Mouse (Mus musculus) liver, embryonic 11.5 days (tissue): Measurements from ENCODE around the gene Pccb. TPM values are rescaled to one million over a fixed set of nuclear protein-coding genes. Genes with fewer than 3 reads are reported as not detected.
A peak's percentile ranks its signal among the peaks of the same experiment; 100 is the strongest.

ENCODE experiments used
- ATAC-seq: fragments of 200-750 bp; cut with Nextera tagmentation; replicated peaks from 2 replicates; pipeline ENCODE4 v1.8.0; 2017; ENCODE audit warnings: moderate number of reproducible peaks, mild to moderate bottlenecking, moderate TSS enrichment, moderate library complexity; ENCODE audit not compliant: low FRiP score
- DNase-seq: peaks from one replicate; pipeline ENCODE4 v3.0.0-alpha.2; 2017; ENCODE audit warnings: low spot score
- H3K27ac ChIP-seq: fragments of 300-500 bp; sonication (generic); 2 replicates; pipeline ENCODE4 v1.5.1; 2014; ENCODE audit warnings: mild to moderate bottlenecking, low read depth, low read length, control low read depth
- H3K27me3 ChIP-seq: fragments of 300-500 bp; sonication (generic); replicated peaks from 2 replicates; pipeline ENCODE4 v1.6.1; 2014; ENCODE audit warnings: low read length, mixed read lengths; ENCODE audit not compliant: control insufficient read depth, insufficient read depth
- H3K36me3 ChIP-seq: fragments of 300-500 bp; sonication (generic); 2 replicates; pipeline ENCODE4 v1.6.1; 2014; ENCODE audit warnings: mild to moderate bottlenecking, low read length, moderate library complexity, mixed read lengths; ENCODE audit not compliant: control insufficient read depth, insufficient read depth
- H3K4me1 ChIP-seq: fragments of 300-500 bp; sonication (generic); replicated peaks from 2 replicates; pipeline ENCODE4 v1.6.1; 2014; ENCODE audit warnings: low read length, mixed read lengths; ENCODE audit not compliant: control insufficient read depth, insufficient read depth
- H3K4me2 ChIP-seq: fragments of 300-500 bp; sonication (generic); 2 replicates; pipeline ENCODE4 v1.6.1; 2014; ENCODE audit warnings: mild to moderate bottlenecking, control low read depth, moderate library complexity
- H3K4me3 ChIP-seq: fragments of 300-500 bp; sonication (generic); 2 replicates; pipeline ENCODE4 v1.5.1; 2014; ENCODE audit warnings: low read depth, low read length, control low read depth
- H3K9ac ChIP-seq: fragments of 300-500 bp; sonication (generic); 2 replicates; pipeline ENCODE4 v1.6.1; 2014; ENCODE audit warnings: low read depth, low read length, control low read depth
- H3K9me3 ChIP-seq: fragments of 300-500 bp; sonication (generic); 2 replicates; pipeline ENCODE4 v1.6.1; 2016; ENCODE audit warnings: low read length, inconsistent platforms, mixed read lengths; ENCODE audit not compliant: control insufficient read depth
- WGBS: fragments of 180-500 bp; shearing (Covaris S2); extraction: QIAGEN DNeasy Blood & Tissue Kit; methylation state at CpG from one replicate; pipeline ENCODE4 v1.1.7; 2014; 5-methylcytosine and 5-hydroxymethylcytosine counted together
- polyA plus RNA-seq: library from polyadenylated mRNA; unstranded; fragments of >200 nt; fragmentation: Nextera tagmentation; extraction: Ambion mirVana; gene quantifications from 2 replicates; pipeline ENCODE4 v1.2.1, GENCODE M21; 2014

Gene Pccb
- polyA plus RNA-seq = 8.7 and 10.2 TPM in 2 replicates

DNA sequence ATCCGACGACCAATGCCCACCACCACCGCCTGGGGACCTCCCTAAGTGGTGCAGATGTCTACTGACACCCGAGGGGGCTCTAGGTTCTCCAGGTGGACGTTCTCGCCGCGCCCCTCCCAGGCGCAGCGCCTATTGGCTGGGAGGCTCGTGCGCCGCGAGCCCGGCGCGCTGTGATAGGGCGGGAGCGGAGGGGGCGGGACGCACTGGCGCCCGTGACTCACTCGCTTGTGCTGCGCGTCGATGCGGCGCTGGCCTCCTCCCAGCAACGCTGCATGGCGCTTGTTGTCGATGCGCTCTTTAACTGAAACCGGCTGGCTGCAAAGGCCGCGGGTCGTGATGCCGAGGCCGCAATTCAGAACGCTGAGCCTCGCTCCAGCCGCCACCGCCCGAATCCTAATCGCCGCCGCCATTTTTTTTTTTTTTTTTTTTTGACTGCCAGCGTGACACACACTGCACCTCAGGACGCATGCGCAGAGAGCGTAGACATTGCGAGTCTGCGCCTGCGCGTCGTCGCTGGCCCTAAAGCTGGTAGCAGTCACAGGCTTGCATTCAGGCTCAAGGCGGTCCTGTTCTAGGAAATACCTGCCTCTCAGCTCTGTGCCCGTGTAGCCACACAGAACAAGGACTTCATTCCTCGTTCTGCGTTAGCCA is at the start of gene Pccb:
Pccb (minus strand) TSS at position 451 of the 651 bp plus-strand sequence.
- Histone ChIP-seq H3K4me2 (peak within 1 kb of the TSS; percentile 77), H3K9ac (peak within 1 kb of the TSS; percentile 71), H3K36me3 (no peaks in the 10 kb centered on the region), H3K4me1 (peaks cover 8% of the 10 kb centered on the region), H3K4me3 (peak within 1 kb of the TSS; percentile 57), H3K27ac (peak within 1 kb of the TSS; percentile 82), H3K27me3 (no peaks in the 10 kb centered on the region), H3K9me3 (no peaks in the 10 kb centered on the region)
- DNase-seq = peak; percentile 93
- WGBS = under 1% methylated on average over 61 of the region's 61 CpGs
- ATAC-seq = peak; percentile 99

DNA sequence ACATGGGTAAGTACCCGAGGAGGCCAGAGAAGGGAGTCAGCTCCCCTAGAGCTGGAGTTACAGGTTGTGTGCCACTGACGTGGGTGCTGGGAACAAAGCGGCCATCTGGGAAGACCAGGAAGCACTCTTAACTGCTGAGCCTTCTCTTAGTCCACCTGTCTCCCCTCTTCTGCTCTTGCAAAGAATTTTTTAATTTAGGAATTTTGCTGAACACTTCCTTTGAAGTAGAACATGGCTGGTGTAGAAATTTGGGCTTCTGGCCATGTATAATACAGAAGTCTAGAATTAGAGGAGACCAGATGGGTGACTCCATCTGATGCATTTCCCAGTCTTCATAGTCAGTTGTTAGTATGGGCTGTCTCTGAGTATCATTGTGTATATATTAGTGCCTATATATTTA is 49.0 kb upstream of the Pccb start:
- Histone ChIP-seq H3K4me3 (no peak overlapping the region), H3K27me3 (no peaks in the 10 kb centered on the region), H3K9ac (no peak overlapping the region), H3K4me2 (no peak overlapping the region), H3K27ac (no peak overlapping the region), H3K4me1 (peaks cover 11% of the 10 kb centered on the region), H3K36me3 (no peaks in the 10 kb centered on the region), H3K9me3 (no peaks in the 10 kb centered on the region)
- WGBS = 82% methylated on average over 3 of the region's 3 CpGs
- DNase-seq (no peak), ATAC-seq (no peak)

DNA sequence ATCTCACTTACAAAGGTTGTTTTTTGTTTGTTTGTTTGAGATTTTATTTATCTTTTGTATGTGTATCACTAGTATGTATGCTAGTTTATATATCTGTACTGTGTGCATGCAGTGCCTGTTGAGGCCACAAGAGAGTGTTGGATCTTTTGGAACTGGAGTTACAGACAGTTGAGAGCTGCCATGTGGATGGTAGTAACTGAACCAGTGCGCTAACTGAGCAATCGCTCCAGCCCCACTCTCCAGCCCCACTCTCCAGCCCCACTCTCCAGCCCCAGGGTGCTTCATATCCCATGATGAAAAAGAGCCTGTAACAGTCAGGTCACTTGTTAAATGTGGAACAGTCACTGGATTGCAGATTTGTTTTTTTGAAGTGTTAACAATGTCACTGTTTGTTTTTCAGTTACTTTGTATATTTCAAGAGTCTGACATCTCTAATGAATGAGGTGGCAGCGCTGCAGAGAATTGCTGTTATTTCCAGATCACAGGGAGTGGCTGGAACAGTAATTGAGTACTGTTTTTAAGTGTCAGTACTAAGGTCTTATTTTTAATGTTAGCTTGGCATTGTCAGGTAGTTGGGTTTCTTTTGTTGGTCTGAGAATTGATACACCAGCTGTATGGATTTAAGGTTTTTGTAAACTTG is 45.5 kb upstream of the Pccb start:
- no peak for DNase-seq
- Histone ChIP-seq H3K4me1 (peaks cover 20% of the 10 kb centered on the region), H3K36me3 (no peaks in the 10 kb centered on the region), H3K27ac (no peak overlapping the region), H3K9ac (no peak overlapping the region), H3K4me2 (peak overlapping the region; percentile 68), H3K9me3 (no peaks in the 10 kb centered on the region), H3K27me3 (no peaks in the 10 kb centered on the region), H3K4me3 (no peak overlapping the region)
- no peak for ATAC-seq
- 74% methylated on average over 3 of the region's 3 CpGs for WGBS

DNA sequence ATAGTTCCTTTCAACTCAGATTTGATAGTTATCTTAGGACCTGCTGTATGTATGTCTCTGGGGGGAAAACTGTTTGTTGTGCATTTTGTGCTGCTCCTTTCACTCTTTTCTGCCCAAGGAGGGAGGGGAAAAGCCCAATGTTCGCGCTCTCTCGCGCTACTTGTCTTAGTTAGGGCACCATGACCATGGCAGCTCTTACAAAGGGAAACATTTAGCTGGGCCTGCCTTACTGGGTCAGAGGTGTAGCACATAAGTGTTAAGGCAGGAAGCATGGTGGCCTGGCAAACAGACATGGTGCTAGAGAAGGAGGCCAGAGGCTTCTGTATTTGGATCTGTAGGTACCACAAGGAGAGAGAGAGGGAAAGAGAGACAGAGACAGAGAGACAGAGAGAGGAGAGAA is 43.9 kb upstream of the Pccb start:
- ATAC-seq = no peak
- Histone ChIP-seq H3K27me3 (no peaks in the 10 kb centered on the region), H3K4me2 (peak overlapping the region; percentile 68), H3K4me3 (peak overlapping the region; percentile 36), H3K4me1 (peaks cover 20% of the 10 kb centered on the region), H3K9ac (peak overlapping the region; percentile 38; the same call in 1 of the 2 replicates), H3K27ac (no peak overlapping the region), H3K36me3 (no peaks in the 10 kb centered on the region), H3K9me3 (no peaks in the 10 kb centered on the region)
- 62% methylated on average over 4 of the region's 4 CpGs for WGBS
- DNase-seq = no peak

DNA sequence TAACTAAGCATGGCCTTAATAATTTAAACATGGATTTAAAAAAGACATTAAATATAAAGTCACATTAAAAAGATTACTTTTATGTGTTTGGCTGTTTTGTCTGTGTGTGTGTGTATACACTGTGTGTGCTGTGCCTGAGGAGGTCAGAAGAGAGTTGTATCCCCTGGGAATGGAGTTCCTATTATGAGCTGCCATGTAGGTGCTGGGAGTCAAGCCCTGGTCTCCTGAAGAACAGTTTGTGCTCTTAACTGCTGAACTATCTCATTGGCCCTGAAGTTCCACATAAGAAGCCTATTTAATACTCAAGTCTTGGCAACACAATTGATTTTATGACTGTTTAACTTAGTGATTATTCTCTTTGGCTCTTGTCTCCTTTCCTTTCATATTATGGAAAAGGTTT is 42.8 kb upstream of the Pccb start:
- Histone ChIP-seq H3K27ac (no peak overlapping the region), H3K27me3 (no peaks in the 10 kb centered on the region), H3K9me3 (no peaks in the 10 kb centered on the region), H3K9ac (no peak overlapping the region; the same call in 1 of the 2 replicates), H3K36me3 (no peaks in the 10 kb centered on the region), H3K4me1 (peaks cover 20% of the 10 kb centered on the region), H3K4me2 (peak overlapping the region; percentile 97), H3K4me3 (peak overlapping the region; percentile 98)
- DNase-seq (no peak), ATAC-seq (no peak)

DNA sequence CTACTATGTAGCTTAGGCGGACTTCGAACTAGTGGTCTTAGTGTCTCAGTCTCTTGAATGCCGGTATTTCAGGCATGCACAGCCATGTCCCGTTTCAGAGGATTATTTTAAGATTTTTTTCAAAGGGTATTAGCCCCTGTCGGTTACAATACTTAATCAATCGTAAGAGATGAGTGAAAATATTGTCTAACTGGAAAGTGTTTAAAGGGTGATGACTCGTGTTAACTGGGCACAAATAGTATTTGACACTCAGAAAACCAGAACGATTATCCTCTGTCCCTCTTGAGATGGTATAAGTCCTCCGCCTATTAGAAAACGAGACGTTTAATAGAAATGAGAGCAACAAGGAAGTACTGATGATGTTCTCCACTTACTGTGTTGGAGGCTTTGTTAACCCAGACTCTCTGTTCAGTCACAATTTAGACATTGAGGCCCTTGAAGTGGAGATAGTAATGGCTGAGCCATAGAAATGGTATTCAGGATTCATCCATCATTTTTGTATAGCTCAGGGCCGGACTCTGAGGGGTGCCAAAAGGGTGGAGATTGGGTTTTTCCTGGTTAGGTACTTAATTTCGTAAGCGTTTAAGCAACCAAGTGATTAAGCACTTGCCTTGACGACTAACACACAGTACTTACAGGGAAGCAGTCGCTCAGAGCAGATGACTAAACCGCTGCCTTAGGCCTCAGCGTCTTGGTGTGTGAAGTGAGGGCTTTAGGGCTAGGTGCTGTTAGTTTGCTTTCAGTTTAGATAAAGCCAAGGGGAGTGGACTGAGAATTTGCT is 41.6 kb upstream of the Pccb start:
- no peak overlapping the region for H3K27ac ChIP-seq
- H3K4me3 ChIP-seq = peak overlapping the region; percentile 98
- under 1% methylated on average over 18 of the region's 18 CpGs for WGBS
- H3K9me3 ChIP-seq = no peaks in the 10 kb centered on the region
- ATAC-seq (no peak), DNase-seq (no peak)
- H3K4me1 ChIP-seq = peaks cover 20% of the 10 kb centered on the region
- H3K4me2 ChIP-seq = peak overlapping the region; percentile 97
- no peaks in the 10 kb centered on the region for H3K36me3 ChIP-seq
- peak overlapping the region; percentile 99 for H3K9ac ChIP-seq
- no peaks in the 10 kb centered on the region for H3K27me3 ChIP-seq

DNA sequence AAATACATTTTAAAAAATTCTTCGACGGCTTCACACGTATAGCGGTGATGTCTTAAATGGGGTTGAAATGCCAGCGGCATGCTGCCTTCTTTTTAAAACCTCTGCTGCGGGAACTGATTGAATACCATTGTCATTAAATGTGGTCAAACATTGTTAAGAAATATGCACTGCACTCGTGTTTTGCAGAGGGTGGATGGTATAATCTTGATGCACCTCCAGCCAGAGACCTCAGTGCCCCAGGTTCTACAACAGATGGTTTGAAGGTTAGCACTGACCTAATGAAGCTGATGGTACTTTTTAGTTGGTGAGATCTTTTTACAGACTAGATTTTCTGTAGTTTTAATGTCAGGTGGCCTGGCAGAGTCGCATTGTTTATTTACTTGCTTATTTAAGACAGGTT is 41.0 kb upstream of the Pccb start:
- Histone ChIP-seq H3K9ac (peak overlapping the region; percentile 99), H3K27me3 (no peaks in the 10 kb centered on the region), H3K4me2 (peak overlapping the region; percentile 97), H3K36me3 (no peaks in the 10 kb centered on the region), H3K9me3 (no peaks in the 10 kb centered on the region), H3K4me3 (peak overlapping the region; percentile 98), H3K4me1 (peaks cover 20% of the 10 kb centered on the region), H3K27ac (no peak overlapping the region)
- ATAC-seq (no peak), DNase-seq (no peak)
- 0% methylated on average over 8 of the region's 8 CpGs for WGBS

DNA sequence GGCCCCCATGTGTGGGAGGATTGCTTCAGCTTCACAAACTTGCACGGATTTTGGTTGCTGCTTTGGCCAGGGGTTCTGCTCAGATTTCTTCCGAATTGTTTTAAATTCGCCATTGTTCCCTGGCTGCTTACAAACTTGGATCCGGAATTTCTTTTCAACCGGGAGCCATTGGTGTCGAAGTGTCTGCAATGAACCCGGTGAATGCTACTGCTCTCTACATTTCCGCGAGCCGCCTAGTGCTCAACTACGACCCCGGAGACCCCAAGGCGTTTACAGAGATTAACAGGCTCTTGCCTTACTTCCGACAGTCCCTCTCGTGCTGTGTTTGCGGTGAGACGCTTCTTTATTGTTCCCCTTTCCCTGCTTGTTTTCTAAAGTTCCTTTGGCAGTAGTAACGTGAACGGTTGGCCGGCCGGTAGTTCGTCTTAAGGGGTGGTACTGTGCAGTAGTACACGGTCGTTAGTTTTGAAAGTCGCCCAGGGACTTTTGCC is 40.4 kb upstream of the Pccb start:
- peak overlapping the region; percentile 98 for H3K4me3 ChIP-seq
- H3K27ac ChIP-seq = peak overlapping the region; percentile 99
- DNase-seq = peak; percentile 51
- H3K36me3 ChIP-seq = no peaks in the 10 kb centered on the region
- peak overlapping the region; percentile 99 for H3K9ac ChIP-seq
- under 1% methylated on average over 25 of the region's 25 CpGs for WGBS
- no peaks in the 10 kb centered on the region for H3K27me3 ChIP-seq
- no peaks in the 10 kb centered on the region for H3K9me3 ChIP-seq
- no peak for ATAC-seq
- H3K4me2 ChIP-seq = peak overlapping the region; percentile 97
- H3K4me1 ChIP-seq = peaks cover 17% of the 10 kb centered on the region
